Mouse (Mus musculus) adrenal gland, postnatal 4 days (tissue): ENCODE measurements at regions not wholly inside any gene's neighbourhood (a gene's known extent, or its start where the extent isn't known, plus 50 kb on each side); places are given as distances from the start of the nearest gene placed in this dataset.

Source experiments
- DNase-seq, 2 experiments: peaks; one replicate each; pipeline ENCODE4 v3.0.0; 2021 to 2022; ENCODE audit warnings: low spot score in 2 of 2, mixed read lengths in 2 of 2

DNA sequence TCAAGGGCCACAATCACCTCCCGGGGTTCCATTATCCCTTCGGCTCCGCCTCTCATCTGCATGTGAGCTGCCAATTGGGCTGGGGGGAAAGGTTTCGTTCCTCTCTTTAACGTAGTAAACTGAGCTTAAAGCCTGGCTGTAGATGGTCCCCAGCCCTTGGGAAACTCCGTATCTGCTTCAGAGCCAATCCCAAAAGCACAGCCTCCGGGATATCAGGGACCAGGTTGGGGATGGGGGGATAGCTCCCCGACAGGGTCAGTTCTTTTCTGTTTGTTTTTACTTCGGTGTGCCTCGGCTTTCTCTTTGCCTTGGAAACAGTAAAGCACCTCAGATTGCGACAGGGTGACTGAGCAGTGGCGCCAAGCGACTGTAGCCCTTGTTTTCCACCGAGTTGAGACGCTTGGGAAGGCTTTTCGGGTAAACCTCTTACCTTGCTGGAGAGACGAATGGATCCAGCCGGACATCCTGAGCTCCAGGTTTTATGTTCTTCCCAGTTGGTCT, 64.5 kb downstream of the Tfap2c start:
- no peak for DNase-seq

DNA sequence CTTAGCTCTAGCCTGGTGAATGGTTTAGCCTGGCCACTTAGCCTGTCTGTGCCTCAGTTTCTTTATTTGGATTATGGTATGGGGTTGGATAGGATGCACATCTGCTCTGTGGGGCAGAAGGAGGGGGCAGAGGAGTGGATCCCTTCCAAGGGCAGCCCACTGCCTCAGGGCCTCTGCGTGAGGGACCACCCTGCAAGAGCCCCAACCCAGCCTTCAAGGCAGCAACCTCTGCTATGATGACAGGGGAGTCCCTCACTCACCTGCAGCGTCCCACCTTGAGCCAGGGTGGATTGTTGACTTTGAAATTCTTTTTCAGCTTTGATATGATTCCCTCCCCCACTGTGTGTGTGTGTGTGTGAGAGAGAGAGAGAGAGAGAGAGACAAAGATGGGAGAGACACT, 65.8 kb downstream of the Tfap2c start:
- no peak for DNase-seq

DNA sequence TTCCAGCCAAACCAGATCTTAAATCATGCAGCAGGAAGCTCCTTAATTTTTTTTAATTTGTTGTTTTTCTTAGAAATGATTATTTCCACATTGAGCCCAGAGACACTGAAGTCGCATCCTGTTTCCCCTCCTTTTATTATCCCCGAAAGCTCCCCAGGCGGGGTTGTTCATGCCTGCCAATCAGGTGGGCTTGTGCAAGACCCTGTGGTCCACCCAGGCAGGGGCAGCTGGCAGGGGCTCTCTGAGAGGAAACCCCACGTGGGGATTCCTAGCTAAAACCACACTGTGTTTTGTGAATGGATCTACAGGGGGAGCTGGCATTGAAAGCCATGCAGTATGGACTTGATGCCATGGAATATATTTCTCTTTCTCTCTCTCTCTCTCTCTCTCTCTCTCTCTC, 66.2 kb downstream of the Tfap2c start:
- no peak for DNase-seq

DNA sequence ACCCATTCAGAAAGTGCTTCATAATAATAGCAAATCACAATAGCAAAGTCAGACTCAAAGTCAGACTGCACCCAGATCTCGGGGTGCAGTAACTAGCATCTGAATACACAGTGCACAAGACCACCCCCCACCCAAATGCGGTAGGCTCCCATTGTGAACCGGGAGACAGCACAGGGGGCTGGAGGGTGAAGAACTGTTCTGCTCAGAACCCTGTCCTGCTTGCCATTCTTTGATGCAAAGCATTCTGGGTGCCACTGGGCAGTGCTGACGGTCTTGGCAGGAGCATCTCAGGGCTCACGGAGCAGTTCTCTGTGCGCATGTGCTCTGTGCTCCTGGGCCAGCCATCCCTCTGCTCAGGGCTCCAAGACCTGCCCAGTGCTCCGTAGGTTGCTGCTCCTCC, 69.8 kb downstream of the Tfap2c start:
- DNase-seq = no peak

DNA sequence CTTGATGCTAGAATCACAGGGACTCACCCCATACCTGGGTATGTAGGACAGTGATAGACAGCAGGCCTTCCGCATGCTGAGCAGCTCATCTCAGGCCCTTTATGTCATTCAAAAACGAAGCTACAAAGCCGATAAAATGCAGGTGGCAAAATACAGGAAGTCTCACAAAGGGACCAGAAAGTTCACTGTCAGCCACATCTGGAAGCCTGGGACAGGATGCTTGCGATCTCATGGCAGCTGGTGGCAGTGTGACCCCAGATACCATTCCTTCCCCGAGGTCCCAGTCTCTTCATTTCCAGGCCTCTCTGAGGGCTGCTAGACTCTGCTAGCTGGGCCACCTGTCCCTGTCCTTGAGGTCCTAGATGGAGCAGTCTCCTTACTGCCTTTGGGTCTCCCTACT, 70.6 kb downstream of the Tfap2c start:
- no peak for DNase-seq

DNA sequence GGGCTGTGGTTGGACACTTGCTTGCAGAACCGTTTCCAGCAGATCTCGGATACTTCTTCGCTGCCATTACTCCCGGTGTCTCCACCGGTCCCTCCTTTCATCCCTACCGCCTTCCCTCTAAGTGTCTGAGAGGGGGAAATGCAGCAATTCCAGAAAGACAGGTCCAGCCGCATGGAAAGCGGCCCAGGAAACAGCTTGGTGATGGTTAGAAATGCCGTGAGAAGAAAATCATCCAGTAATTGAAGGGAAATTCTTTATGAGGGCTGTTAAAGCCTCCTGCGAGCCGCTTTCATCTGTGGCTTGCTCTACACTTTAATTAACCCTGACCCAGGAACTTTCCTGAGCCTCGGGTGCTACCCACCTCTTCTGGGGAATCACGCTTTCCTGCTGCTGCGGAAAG, 74.3 kb downstream of the Tfap2c start:
- no peak for DNase-seq

DNA sequence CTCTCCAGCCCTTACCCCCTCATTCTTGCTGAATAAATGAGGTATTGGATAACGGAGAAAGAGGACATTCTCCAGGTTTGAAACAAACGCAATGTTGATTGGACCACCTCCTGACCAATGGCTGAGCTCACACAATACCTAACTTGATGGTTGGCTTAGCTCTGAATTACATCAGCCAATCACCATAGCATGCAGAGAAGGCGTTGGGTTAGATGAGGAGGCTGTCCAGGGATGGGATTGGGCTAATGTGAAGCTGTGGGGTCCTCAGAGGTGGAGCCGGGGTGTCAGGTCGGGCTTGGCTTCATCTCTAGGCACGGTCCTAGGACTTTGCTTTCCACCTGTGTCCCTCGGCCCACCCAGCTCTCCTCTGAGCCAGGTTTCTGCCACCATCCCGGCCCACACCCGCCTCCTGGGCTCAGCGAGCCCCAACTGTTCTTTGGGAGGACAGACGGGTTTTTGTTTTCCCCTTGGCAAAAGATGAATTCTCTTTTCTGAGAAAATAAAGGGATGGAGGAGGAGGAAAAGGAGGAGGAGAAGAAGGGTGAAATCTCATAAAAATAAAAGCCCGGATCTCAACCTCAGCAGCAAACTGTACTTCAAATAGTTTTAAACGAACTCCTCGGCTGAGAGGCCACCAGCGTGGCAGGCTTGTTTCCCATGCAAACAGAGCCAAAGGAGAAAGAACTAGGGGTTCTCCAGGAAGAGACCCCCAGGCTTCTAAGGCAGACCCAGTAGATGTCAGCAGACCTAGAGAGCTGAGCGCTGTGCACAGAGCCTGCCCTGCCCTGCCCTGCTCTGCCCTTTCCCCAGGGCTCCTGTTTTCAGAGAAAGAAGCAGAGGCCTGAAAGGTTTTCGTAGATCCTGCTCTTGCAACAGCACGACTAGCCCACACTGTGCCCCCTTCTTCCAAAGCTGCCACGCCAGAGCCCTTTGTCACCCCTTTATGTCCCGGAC, 78.2 kb downstream of the Tfap2c start:
- no peak for DNase-seq

DNA sequence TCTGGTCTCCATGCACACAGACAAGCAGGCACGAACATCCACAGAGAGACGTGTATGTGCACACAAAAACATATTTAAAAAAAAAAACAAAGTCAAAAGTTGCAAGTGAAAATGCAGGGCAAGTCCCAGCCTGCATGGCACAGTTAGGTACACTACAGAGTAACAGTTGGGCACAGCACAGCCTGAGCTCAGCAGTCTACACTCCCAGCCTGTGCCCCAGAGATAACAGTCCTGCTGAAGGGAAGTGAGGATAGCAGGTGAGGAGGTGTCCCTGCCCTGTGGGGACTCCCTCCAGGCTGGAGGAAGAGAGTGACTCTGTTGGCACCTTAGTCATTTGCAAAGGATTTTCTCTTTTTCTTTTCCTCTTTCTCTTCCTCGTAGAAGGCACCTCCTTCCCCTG, 80.9 kb downstream of the Tfap2c start:
- DNase-seq = no peak

DNA sequence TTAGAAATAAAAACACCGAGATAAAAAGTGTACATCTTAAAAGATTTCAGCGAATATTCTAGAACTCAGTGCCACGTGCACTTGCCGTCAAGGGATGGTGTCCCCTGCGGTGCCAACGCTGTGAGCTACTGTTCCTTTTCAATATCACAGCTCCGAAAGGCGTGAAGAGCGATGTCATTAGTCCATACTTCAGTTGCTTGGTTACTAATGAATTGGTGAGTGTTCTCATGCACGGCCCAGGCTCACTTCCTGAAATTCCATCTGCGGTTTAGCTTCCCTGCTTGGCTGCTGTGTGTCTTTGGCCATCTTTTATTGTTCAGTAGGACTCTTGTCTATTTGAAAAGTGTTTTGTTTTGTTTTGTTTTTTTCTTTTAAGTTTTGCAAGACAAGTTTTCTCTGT, 93.2 kb downstream of the Tfap2c start:
- DNase-seq = no peak

DNA sequence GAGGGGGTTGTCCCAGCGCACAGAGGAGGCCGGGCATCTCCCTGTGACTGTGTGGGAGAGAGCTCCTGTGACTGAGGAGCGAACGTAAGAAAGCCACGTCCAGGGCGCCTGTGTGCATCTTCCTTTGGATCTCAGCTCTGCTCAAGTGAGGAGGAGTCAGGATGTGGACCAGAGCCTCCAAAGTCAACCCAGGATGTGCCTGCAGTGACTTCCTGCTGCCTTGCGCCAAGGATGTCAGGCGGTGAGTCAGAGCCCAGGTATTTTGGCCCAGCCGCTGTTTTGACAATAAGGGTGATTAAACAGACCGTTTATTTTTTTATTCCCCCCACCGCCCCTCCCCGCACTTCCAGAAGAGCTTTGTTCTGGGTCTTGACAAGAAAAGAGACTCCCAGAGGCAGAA, 94.5 kb downstream of the Tfap2c start:
- no peak for DNase-seq

DNA sequence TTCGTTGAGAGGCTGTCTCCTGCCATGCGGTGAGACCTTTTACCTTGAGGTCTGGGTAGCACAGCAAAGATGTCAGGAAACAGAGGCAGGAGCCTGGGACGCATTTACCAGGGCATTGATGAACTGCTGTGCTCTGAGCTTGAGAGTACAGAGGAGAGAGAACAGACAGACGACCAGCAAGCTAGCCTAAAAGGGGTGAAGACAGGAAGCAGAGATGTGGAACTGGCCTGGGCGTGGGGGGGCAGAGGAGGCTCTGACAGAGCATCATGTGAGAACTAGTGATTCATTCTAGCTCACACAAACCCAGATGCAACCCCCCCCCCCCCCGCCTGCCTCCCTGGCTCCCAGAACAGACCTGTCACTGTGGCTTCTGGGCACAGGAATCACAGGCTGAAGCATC, 95.1 kb downstream of the Tfap2c start:
- no peak for DNase-seq

DNA sequence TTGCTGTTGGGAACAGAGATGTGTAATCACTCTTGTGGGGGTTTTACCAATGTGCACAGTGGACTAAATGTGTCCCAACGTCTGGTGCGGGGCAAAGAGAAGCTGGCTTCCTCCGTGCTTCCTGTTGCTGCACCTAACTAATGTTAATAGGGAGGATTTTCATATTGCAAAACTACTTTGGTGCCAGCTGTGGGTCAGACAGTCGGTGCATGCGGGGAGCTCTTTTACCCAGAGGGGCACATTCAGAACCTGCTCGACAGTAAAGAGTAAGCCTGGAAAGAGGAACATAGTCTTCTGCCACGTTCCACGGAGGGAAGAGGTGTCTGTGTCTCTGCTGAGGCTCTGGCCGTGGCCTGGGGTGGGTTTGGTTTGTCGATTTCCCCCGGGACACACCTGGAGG, 98.7 kb downstream of the Tfap2c start:
- DNase-seq = no peak

DNA sequence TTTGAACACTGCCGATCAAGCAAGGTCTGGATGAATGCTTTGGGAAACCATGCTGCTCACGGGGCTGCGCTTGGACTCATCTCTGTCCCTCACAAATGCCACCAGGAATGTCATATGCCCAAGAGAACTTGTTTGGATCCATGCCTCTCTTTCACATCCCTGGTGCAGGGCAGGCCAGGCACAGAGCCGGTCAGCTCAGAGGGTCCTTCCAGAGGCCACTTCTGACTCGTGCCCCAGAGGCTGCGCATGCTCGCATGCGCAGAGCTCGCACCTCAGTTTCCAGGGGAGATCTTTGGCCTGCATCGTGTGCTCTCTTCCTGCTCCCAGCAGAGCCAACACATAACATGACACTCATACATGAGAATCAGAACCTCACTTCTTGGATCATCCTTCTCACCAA, 111.1 kb downstream of the Tfap2c start:
- no peak for DNase-seq

DNA sequence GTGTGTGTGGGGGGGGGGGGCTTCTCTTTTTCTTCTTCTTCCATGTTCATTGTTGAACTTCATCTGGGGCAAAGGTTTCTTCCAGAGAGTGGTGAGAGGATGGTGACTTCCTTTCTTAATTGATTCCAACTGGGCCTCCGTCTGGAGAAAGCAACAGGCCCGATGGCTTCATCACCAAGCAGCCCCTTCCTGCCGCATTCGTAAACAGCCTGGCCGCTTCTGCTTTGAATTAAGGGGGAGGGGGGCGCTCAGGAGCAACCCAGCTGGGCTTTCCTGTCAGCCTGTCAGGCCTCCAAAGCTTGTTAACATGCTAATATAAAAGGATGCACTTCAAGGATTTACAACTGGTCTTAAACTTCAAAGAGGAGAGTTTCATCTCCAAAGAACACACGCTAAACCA, 111.5 kb downstream of the Tfap2c start:
- DNase-seq = no peak

DNA sequence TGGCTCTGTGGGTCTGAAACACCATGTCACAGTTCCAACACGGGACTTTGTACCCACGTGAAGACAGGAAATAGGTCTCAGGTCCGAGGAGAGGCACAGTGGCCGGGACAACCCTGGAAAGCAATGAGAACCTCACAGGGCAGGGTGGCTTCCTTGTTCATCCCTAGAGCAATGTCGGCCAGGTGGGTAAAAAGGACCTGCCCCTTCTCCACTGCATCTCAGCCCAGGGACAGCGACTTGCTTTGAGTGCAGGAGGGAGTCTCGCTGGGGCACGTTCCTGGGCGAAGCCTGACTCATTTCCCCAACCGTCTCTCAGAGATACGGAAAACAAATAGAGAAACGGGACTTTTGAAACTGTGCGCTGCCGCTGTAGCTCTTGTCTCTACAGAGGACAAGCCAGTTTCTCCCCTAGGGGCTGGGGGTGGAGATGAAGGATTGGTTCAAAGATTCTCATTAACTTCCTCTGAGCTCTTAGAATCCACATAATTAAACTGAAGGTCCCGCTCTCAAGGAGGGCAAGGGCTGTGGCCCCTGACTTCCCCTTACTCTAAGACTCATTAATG, 112.1 kb downstream of the Tfap2c start:
- no peak for DNase-seq

DNA sequence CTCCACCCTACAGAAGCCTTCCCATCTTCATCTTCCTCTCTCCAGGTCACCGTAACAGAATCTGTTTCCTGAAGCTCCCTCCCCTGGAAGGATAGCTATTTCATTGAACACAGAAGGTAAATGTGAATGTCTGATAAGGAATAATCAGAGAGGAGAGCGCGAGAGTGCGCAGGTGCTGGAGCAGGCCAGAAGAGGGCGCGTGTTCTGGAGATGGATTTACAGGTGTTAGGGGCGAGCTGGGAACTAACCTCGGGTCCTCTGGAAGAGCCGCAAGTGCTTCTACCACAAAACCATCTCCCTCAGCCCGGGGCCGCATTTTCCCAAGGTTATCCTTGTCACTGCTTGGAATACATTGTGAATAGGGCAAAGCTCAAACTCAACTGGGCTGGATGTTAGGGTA, 112.8 kb downstream of the Tfap2c start:
- DNase-seq = no peak

DNA sequence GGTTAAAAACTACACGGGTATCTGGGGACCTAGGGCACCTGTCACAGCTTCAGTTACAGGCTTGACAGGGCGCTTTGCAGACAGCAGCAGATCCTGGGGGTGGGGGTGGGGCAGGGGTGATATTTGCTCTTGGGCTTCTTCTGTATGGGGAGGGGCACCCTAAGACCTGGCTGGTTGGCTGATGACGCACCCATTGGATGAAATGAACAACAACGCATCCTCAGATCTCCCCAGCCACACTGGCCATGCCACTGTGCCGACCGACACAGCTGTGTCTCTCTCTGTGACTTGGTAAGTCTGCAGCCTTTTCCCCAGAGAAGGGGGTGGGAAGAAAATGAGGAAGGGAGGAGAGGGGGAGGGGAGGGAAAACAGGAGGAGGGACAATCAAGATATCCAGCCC, 114.3 kb downstream of the Tfap2c start:
- DNase-seq = no peak

DNA sequence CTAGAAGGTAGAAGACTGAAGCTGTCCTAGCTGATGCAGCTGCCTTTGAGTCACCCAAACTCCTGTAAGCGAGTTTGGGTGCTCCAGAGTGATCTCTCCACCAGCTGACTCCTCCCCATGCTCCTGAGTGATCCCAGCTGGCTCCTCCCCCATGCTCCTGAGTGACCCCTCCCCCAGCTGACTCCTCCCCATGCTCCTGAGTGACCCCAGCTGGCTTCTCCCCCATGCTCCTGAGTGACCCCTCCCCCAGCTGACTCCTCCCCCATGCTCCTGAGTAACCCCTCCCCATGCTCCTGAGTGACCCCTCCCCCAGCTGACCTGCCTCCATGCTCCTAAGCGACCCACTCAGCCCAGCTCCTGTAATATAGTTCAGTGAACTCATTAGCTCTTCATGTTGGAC, 123.7 kb downstream of the Tfap2c start:
- no peak for DNase-seq

DNA sequence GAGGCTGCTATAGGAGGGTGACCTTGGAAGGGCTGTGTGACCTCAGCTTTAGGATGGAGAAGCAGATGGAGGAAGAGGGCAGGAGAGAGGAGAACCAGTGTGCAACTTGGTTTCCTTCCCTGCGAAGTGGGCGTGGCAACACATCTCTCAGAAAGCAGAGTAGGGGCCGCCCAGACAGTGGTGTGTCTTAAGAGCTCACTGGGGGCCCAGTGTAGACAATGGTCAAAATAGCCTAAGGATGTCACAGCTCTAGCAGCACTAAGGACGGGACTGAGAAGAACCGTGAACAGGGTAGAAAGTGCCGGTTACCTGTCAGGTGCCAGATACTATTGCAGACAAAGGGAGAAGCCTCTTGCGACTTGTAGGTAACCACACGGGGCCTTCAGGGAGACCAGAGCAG, 125.2 kb downstream of the Tfap2c start:
- DNase-seq = no peak

DNA sequence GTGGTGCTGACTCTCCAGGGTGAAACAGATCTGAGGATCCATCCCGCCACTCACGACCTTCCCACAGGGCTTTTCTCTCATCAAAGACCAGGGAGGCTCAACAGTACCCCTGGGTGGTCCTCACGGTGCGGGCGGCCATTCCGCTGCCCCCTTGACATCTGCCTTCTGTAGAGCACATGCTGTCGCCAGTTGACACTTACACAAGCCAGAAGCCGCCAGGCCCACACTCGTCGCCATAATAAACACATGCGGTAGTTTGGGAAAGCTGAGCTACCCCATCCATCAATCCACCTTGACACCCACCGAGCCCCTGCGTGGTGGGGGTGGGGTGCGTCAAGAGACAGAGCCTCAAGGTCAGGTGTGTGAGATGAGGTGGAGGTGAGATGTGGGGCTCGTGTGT, 125.7 kb downstream of the Tfap2c start:
- DNase-seq = no peak

DNA sequence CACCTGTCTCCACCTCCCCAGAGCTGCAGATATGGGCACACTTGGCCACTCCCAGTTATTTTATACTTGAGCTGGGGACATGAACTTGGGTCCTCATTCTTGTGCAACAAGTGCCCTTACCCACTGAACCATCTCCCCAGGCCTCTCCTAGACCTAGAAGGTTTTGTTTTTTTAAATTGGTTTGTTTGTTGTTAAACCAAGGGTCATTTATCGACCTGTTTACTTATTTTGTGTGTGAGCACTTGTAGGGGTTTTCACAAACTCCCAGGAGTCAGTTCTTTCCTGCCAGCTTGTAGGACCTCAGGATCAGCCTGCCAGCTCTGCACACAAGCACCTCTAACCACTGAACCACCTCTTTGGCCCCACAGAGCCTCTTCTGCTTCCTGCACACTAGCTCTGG, 140.8 kb downstream of the Tfap2c start:
- no peak for DNase-seq

DNA sequence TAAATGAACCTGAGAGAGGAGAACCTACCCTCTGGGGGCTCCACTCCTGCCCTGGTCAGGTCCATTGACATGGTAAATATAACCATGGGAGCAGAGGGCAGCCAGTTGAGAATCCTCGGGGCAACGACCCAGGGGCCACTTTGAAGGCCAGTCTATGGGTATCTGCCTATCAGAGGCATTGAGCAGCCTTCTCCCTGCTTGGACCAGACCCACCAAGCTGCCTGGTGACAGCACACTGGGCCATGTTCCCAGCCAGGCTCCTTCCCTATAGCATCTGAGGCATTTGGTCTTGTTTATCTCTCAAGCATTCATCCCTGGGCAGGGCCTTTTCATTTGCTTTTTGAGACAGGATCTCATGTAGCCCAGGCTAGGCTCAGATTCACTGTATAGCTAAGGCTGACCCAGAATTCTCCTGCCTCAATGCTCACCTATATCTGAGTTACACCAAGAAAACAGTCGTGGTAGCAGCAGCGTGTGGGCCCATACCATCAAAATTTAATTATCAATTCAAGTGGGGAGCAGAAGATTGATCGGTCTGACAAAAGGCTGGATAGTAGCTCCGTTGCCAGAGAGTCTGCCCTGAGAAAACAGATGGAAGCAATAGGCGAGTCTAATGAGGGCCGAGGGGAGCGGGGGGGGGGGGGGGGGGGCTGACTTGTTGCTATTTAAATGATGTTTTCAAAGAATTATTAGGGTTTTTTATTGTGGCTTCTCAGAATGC, 141.7 kb downstream of the Tfap2c start:
- DNase-seq = no peak
